Mouse (Mus musculus) layer of hippocampus, adult 18-20 months (tissue): ENCODE results near the gene Prps1l1. TPM values are rescaled to one million over a fixed set of nuclear protein-coding genes. Genes with fewer than 3 reads are reported as not detected.

Experiments used
- DNase-seq, 2 experiments: peaks; one replicate each; pipeline ENCODE4 v3.0.0; 2022; ENCODE audit warnings: low spot score in 2 of 2
- long read RNA-seq: library from polyadenylated mRNA; stranded (forward); transcript quantifications from one replicate; pipeline ENCODE4 v2.0.0, GENCODE M21; 2021
- total RNA-seq, 2 experiments: library from RNA; stranded (reverse); gene quantifications; 2 replicates each; pipeline ENCODE4 v1.2.3; 2021

Gene Prps1l1
- total RNA-seq: not detected
- long read RNA-seq: 0 reads

GRCm38 (mm10) chr12:34984461-34984860, at the start of gene Prps1l1:
Gene Prps1l1 (plus strand): TSS chr12:34984761.
- DNase-seq: no peak

- no peak for DNase-seq
Observed at GRCm38 (mm10) chr12:34937918-34938317, 46.6 kb upstream of the Prps1l1 start.

- DNase-seq: no peak
Observed at GRCm38 (mm10) chr12:34949066-34949706, 35.4 kb upstream of the Prps1l1 start.

GRCm38 (mm10) chr12:34975991-34976390, 8.6 kb upstream of the Prps1l1 start:
- DNase-seq: no peak

GRCm38 (mm10) chr12:34985865-34986264, 1.3 kb downstream of the Prps1l1 start:
- DNase-seq: no peak

GRCm38 (mm10) chr12:34989537-34990200, 5.1 kb downstream of the Prps1l1 start:
- no peak for DNase-seq

- no peak for DNase-seq
Observed at GRCm38 (mm10) chr12:34990387-34990786, 5.8 kb downstream of the Prps1l1 start.

GRCm38 (mm10) chr12:34991900-34992299, 7.3 kb downstream of the Prps1l1 start:
- no peak for DNase-seq

GRCm38 (mm10) chr12:34997597-34998182, 13.1 kb downstream of the Prps1l1 start:
- DNase-seq: peak in 1 of 2 experiments; percentile 66

GRCm38 (mm10) chr12:34998778-34999467, 14.4 kb downstream of the Prps1l1 start:
- DNase-seq: no peak

- DNase-seq: peak in 1 of 2 experiments; percentile 43
Observed at GRCm38 (mm10) chr12:35000323-35000722, 15.8 kb downstream of the Prps1l1 start.

GRCm38 (mm10) chr12:35005748-35006147, 21.2 kb downstream of the Prps1l1 start:
- DNase-seq: peak in 1 of 2 experiments; percentile 5

GRCm38 (mm10) chr12:35007851-35008250, 23.3 kb downstream of the Prps1l1 start:
- DNase-seq: no peak

GRCm38 (mm10) chr12:35008340-35009137, 24.0 kb downstream of the Prps1l1 start:
- DNase-seq: peak; percentile 27 to 77

- DNase-seq: no peak
Observed at GRCm38 (mm10) chr12:35011462-35011861, 26.9 kb downstream of the Prps1l1 start.

GRCm38 (mm10) chr12:35013950-35014349, 29.4 kb downstream of the Prps1l1 start:
- no peak for DNase-seq

GRCm38 (mm10) chr12:35016056-35016455, 31.5 kb downstream of the Prps1l1 start:
- peak; percentile 11 to 42 for DNase-seq

GRCm38 (mm10) chr12:35016481-35017250, 32.1 kb downstream of the Prps1l1 start:
- no peak for DNase-seq

GRCm38 (mm10) chr12:35018679-35019237, 34.2 kb downstream of the Prps1l1 start:
- no peak for DNase-seq

- DNase-seq: no peak
Observed at GRCm38 (mm10) chr12:35021285-35021684, 36.7 kb downstream of the Prps1l1 start.
